Mouse (Mus musculus) midbrain, embryonic 14.5 days (tissue): ENCODE data around the gene Endov. TPM values are rescaled to one million over a fixed set of nuclear protein-coding genes. Genes with fewer than 3 reads are reported as not detected.

ENCODE experiments used
- ATAC-seq: fragments of 200-750 bp; cut with Nextera tagmentation; 2 replicates; pipeline ENCODE4 v1.8.0; 2017; ENCODE audit warnings: moderate number of reproducible peaks, moderate library complexity; ENCODE audit not compliant: low FRiP score, low TSS enrichment
- DNase-seq: peaks from one replicate; pipeline ENCODE4 v3.0.0-alpha.2; 2015
- H3K27ac ChIP-seq: fragments of 300-500 bp; sonication (generic); replicated peaks from 2 replicates; pipeline ENCODE4 v1.5.1; 2014; ENCODE audit warnings: mild to moderate bottlenecking, low read depth, low read length, moderate library complexity
- H3K27me3 ChIP-seq: fragments of 300-500 bp; sonication (generic); 2 replicates; pipeline ENCODE4 v1.6.1; 2014; ENCODE audit warnings: low read length, control low read depth, mixed read lengths; ENCODE audit not compliant: control insufficient read depth, insufficient read depth
- H3K36me3 ChIP-seq: fragments of 300-500 bp; sonication (generic); 2 replicates; pipeline ENCODE4 v1.6.1; 2014; ENCODE audit warnings: low read length, control low read depth; ENCODE audit not compliant: control insufficient read depth, insufficient read depth
- H3K4me1 ChIP-seq: fragments of 300-500 bp; sonication (generic); 2 replicates; pipeline ENCODE4 v1.6.1; 2014; ENCODE audit warnings: mild to moderate bottlenecking, antibody characterized with exemption, low read length, control low read depth; ENCODE audit not compliant: control insufficient read depth, insufficient read depth
- H3K4me2 ChIP-seq: fragments of 300-500 bp; sonication (generic); 2 replicates; pipeline ENCODE4 v1.6.1; 2014; ENCODE audit warnings: mild to moderate bottlenecking, low read length, moderate library complexity
- H3K4me3 ChIP-seq: fragments of 300-500 bp; sonication (generic); replicated peaks from 2 replicates; pipeline ENCODE4 v1.5.1; 2014; ENCODE audit warnings: low read depth, low read length
- H3K9ac ChIP-seq: fragments of 300-500 bp; sonication (generic); replicated peaks from 2 replicates; pipeline ENCODE4 v1.6.1; 2014; ENCODE audit warnings: mild to moderate bottlenecking, low read length, moderate library complexity
- H3K9me3 ChIP-seq: fragments of 300-500 bp; sonication (generic); 2 replicates; pipeline ENCODE4 v1.6.1; 2016; ENCODE audit warnings: low read length, control low read depth, mixed read lengths; ENCODE audit not compliant: control insufficient read depth
- WGBS: fragments of 180-500 bp; shearing (Covaris S2); extraction: QIAGEN DNeasy Blood & Tissue Kit; methylation state at CpG from one replicate; pipeline ENCODE4 v1.1.7; 2014; 5-methylcytosine and 5-hydroxymethylcytosine counted together
- polyA plus RNA-seq: library from polyadenylated mRNA; unstranded; fragments of >200 nt; fragmentation: Nextera tagmentation; extraction: Ambion mirVana; gene quantifications from 2 replicates; pipeline ENCODE4 v1.2.1, GENCODE M21; 2014

Endov gene
- polyA plus RNA-seq, 1 experiment from 2014 or later = 21.2 TPM

GRCm38 (mm10) chr11:119539944-119540343 lies 48.8 kb downstream of the Endov start:
- Histone ChIP-seq H3K9me3 (no peaks in the 10 kb centered on the region), H3K27me3 (peaks cover 5% of the 10 kb centered on the region; the same call in 1 of the 2 replicates), H3K27ac (no peak overlapping the region), H3K36me3 (no peaks in the 10 kb centered on the region), H3K9ac (no peak overlapping the region), H3K4me2 (0 out of 2 replicates have a peak overlapping the region, but pooled peaks have one; percentile 1), H3K4me3 (no peak overlapping the region), H3K4me1 (no peaks in the 10 kb centered on the region; the same call in 1 of the 2 replicates)
- no peak for ATAC-seq
- 28% methylated on average over 14 of the region's 14 CpGs for WGBS
- no peak for DNase-seq

DNA sequence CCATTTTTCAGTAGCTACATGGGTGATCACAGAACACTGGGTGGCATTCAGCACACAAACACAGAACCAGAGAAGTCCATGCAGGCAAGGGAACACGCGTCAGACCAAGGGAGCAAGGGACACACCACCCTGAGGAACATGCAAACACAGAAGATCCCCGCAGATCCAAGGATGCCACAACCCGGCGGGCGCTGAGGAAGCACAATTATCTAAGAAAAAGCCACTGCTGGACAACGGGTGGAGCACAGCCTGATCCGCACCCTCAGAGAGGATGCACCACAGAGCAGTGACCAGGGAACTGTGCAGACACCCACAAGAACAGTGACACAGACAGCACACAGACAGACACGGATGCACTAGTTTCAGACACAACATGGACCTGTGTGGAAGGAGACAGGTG lies 49.4 kb downstream of the Endov start:
- no peaks in the 10 kb centered on the region; the same call in 1 of the 2 replicates for H3K4me1 ChIP-seq
- no peak overlapping the region for H3K9ac ChIP-seq
- 79% methylated on average over 9 of the region's 9 CpGs for WGBS
- H3K27me3 ChIP-seq = peaks cover 5% of the 10 kb centered on the region
- H3K9me3 ChIP-seq = no peaks in the 10 kb centered on the region
- 0 out of 2 replicates have a peak overlapping the region, but pooled peaks have one; percentile 2 for H3K27ac ChIP-seq
- no peak overlapping the region for H3K4me3 ChIP-seq
- no peak overlapping the region for H3K4me2 ChIP-seq
- no peaks in the 10 kb centered on the region for H3K36me3 ChIP-seq
- DNase-seq (no peak), ATAC-seq (no peak)

GRCm38 (mm10) chr11:119541082-119541481 lies 49.9 kb downstream of the Endov start:
- Histone ChIP-seq H3K4me3 (no peak overlapping the region), H3K4me1 (peaks cover 3% of the 10 kb centered on the region; the same call in 1 of the 2 replicates), H3K27me3 (peaks cover 5% of the 10 kb centered on the region), H3K36me3 (no peaks in the 10 kb centered on the region), H3K27ac (0 out of 2 replicates have a peak overlapping the region, but pooled peaks have one; percentile 2), H3K4me2 (no peak overlapping the region), H3K9me3 (no peaks in the 10 kb centered on the region), H3K9ac (no peak overlapping the region)
- DNase-seq (no peak), ATAC-seq (no peak)
- WGBS = 75% methylated on average over 9 of the region's 9 CpGs

- WGBS = 58% methylated on average over 9 of the region's 9 CpGs
- H3K36me3 ChIP-seq = no peaks in the 10 kb centered on the region
- no peak overlapping the region for H3K4me3 ChIP-seq
- H3K4me2 ChIP-seq = no peak overlapping the region
- DNase-seq = no peak
- peaks cover 13% of the 10 kb centered on the region; the same call in 1 of the 2 replicates for H3K4me1 ChIP-seq
- no peak overlapping the region for H3K27ac ChIP-seq
- H3K9me3 ChIP-seq = no peaks in the 10 kb centered on the region
- no peak overlapping the region for H3K9ac ChIP-seq
- no peak for ATAC-seq
- H3K27me3 ChIP-seq = peaks cover 12% of the 10 kb centered on the region
Observed at GRCm38 (mm10) chr11:119542371-119542770, 51.2 kb downstream of the Endov start.

DNA sequence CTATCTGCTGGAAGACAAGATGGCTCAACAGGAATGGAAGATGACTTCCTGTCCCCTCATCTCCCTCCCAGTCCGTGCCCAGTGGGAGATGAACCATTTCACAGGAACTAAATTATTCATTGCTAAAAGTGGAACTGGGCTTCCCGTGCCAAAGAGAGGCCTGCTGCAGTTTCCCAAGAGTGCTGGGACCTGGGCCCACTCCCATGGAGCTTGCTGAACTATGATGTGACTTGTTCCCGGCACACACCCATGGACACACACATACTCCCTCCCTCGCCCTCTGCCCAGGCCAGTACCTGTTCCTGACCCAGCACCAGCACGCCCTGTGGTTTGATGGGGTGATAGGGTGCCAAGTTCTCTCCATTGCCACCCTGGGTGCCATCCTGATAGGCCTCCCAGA lies 51.7 kb downstream of the Endov start:
- peaks cover 12% of the 10 kb centered on the region for H3K27me3 ChIP-seq
- WGBS = 77% methylated on average over 5 of the region's 5 CpGs
- H3K4me1 ChIP-seq = peaks cover 15% of the 10 kb centered on the region; the same call in 1 of the 2 replicates
- H3K9ac ChIP-seq = no peak overlapping the region
- H3K36me3 ChIP-seq = no peaks in the 10 kb centered on the region
- H3K27ac ChIP-seq = no peak overlapping the region
- H3K4me2 ChIP-seq = no peak overlapping the region
- H3K4me3 ChIP-seq = no peak overlapping the region
- no peak for ATAC-seq
- no peaks in the 10 kb centered on the region for H3K9me3 ChIP-seq
- no peak for DNase-seq

- H3K27ac ChIP-seq = no peak overlapping the region
- H3K4me1 ChIP-seq = peaks cover 25% of the 10 kb centered on the region
- 50% methylated on average over 16 of the region's 16 CpGs for WGBS
- H3K4me2 ChIP-seq = peak overlapping the region; percentile 98
- ATAC-seq (no peak), DNase-seq (no peak)
- no peak overlapping the region for H3K4me3 ChIP-seq
- no peaks in the 10 kb centered on the region for H3K36me3 ChIP-seq
- no peak overlapping the region for H3K9ac ChIP-seq
- H3K27me3 ChIP-seq = peaks cover 14% of the 10 kb centered on the region
- H3K9me3 ChIP-seq = no peaks in the 10 kb centered on the region
Observed at GRCm38 (mm10) chr11:119543816-119544517, 52.8 kb downstream of the Endov start.

DNA sequence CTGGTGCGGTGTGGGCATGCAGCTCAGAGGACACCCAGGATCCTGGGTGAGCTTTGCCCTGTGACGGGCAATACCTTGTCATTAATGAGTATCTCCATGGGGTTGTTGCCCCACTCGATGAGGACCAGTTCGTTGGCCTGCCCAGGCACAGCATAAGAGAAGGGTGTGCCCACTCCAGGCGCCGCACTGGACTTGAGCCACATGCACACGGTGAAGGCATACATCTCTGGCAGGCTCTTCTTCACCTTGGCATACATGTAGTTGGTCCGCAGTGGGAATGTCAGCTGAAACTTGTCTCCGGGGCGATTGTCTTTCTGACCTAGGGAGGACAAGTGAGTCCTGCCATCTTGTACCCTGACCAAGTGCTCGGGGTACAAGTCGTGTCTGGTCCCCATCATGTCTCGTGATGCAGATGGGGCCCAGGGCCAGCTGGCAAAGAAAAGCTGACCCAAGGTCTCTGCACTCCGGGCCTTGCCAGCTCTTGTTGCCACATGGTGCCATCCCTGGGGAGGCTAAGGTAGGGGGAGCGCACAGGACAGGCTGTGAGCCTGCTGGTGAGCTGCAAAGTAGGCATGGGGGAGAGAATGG lies 53.5 kb downstream of the Endov start:
- peak overlapping the region; percentile 98 for H3K4me2 ChIP-seq
- H3K4me3 ChIP-seq = peak overlapping the region; percentile 67; the same call in 1 of the 2 replicates
- ATAC-seq (no peak), DNase-seq (no peak)
- H3K36me3 ChIP-seq = no peaks in the 10 kb centered on the region
- peaks cover 20% of the 10 kb centered on the region for H3K27me3 ChIP-seq
- H3K27ac ChIP-seq = no peak overlapping the region
- H3K9ac ChIP-seq = no peak overlapping the region
- peaks cover 30% of the 10 kb centered on the region for H3K4me1 ChIP-seq
- 82% methylated on average over 15 of the region's 15 CpGs for WGBS
- no peaks in the 10 kb centered on the region for H3K9me3 ChIP-seq

- no peak for ATAC-seq
- Histone ChIP-seq H3K4me3 (peak overlapping the region; percentile 67), H3K27me3 (peaks cover 24% of the 10 kb centered on the region), H3K4me1 (peaks cover 30% of the 10 kb centered on the region), H3K27ac (no peak overlapping the region), H3K36me3 (no peaks in the 10 kb centered on the region), H3K4me2 (peak overlapping the region; percentile 98), H3K9me3 (no peaks in the 10 kb centered on the region), H3K9ac (no peak overlapping the region; the same call in 1 of the 2 replicates)
- no peak for DNase-seq
- WGBS = 37% methylated on average over 3 of the region's 3 CpGs
Observed at GRCm38 (mm10) chr11:119545281-119545680, 54.1 kb downstream of the Endov start.
